Mouse (Mus musculus): Measurements from ENCODE around the gene Vdr. TPM values are rescaled to one million over a fixed set of nuclear protein-coding genes. Genes with fewer than 3 reads are reported as not detected.

Vdr gene
- polyA plus RNA-seq, 1 experiment from 2014 or later, result 0.15 TPM

Other genes with a start within 250 kb of the Vdr start
- gene Rpap3, start 204.8 kb downstream of the Vdr start, polyA plus RNA-seq (2016; fragmentation: Nextera tagmentation; extraction: Ambion mirVana), result 36.2 and 36.3 TPM in 2 replicates
- 0.16 and 0.26 TPM in 2 replicates for gene Endou, start 179.3 kb downstream of the Vdr start, polyA plus RNA-seq (2016; fragmentation: Nextera tagmentation; extraction: Ambion mirVana)
- 6.4 and 6.7 TPM in 2 replicates for gene Rapgef3, start 142.7 kb downstream of the Vdr start, polyA plus RNA-seq (2016; fragmentation: Nextera tagmentation; extraction: Ambion mirVana)
- gene Slc48a1, start 132.1 kb downstream of the Vdr start, polyA plus RNA-seq (2016; fragmentation: Nextera tagmentation; extraction: Ambion mirVana), result 17.0 and 23.5 TPM in 2 replicates
- gene Hdac7, start 66.1 kb downstream of the Vdr start, polyA plus RNA-seq (2016; fragmentation: Nextera tagmentation; extraction: Ambion mirVana), result 28.5 and 32.1 TPM in 2 replicates
- 29.8 and 34.9 TPM in 2 replicates for gene Tmem106c, start 53.6 kb upstream of the Vdr start, polyA plus RNA-seq (2016; fragmentation: Nextera tagmentation; extraction: Ambion mirVana)
- gene Col2a1, start 94.1 kb upstream of the Vdr start, polyA plus RNA-seq (2016; fragmentation: Nextera tagmentation; extraction: Ambion mirVana), result 72.8 and 186 TPM in 2 replicates
- 36.3 and 42.9 TPM in 2 replicates for gene Pfkm, start 182.0 kb upstream of the Vdr start, polyA plus RNA-seq (2016; fragmentation: Nextera tagmentation; extraction: Ambion mirVana)
- gene Senp1, start 183.1 kb upstream of the Vdr start, polyA plus RNA-seq (2016; fragmentation: Nextera tagmentation; extraction: Ambion mirVana), result 46.8 and 51.6 TPM in 2 replicates

Data from limb, embryonic 10.5 days (tissue).